Mouse (Mus musculus): Measurements from ENCODE around the gene 1700067K01Rik.

DNA sequence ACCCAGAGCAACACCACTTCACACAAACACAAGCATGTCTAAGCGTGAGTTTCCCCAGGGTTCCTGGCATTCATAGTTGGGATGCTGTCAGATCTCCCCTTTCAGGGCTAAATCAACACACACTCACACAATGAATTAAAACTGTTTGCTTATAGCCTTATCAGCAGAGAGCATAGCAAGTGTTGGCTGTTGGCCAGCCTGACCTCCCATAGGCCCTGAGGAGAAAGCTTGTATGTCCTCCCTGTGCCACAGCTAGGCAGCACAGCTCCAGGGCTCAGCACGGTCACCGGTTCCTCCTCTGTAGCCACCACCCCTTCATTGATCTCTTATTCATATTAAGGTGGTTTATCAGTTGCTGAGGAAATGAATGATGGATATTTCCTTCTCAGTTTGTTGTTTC is 51.4 kb downstream of the 1700067K01Rik start:
- no peak for TF ChIP-seq POLR2A (IDR thresholded peaks at IDR 0.05; ENCODE audit: low read depth, low read length)
- TF ChIP-seq CTCF (IDR thresholded peaks at IDR 0.05; ENCODE audit: borderline replicate concordance, insufficient read depth, low read length): no peak
